Mouse (Mus musculus) midbrain, embryonic 10.5 days (tissue): ENCODE results near the gene Zfp763. TPM values are rescaled to one million over a fixed set of nuclear protein-coding genes. Genes with fewer than 3 reads are reported as not detected.
"Not testable (repeated sequence)": the region's sequence is repeated elsewhere in the genome, so short reads cannot be mapped to it uniquely, and the experiment has no call there.

Source experiments
- DNase-seq: peaks from one replicate; pipeline ENCODE4 v3.0.0-alpha.2; 2017; ENCODE audit warnings: low spot score
- H3K27ac ChIP-seq: fragments of 300-500 bp; sonication (generic); replicated peaks from 2 replicates; pipeline ENCODE4 v1.5.1; 2016; ENCODE audit warnings: mild to moderate bottlenecking
- H3K27me3 ChIP-seq: fragments of 300-500 bp; sonication (generic); 2 replicates; pipeline ENCODE4 v1.6.1; 2016; ENCODE audit warnings: low read depth, mild to moderate bottlenecking; ENCODE audit not compliant: poor library complexity, severe bottlenecking
- H3K36me3 ChIP-seq: fragments of 300-500 bp; sonication (generic); 2 replicates; pipeline ENCODE4 v1.6.1; 2016; ENCODE audit warnings: mild to moderate bottlenecking, moderate library complexity
- H3K4me1 ChIP-seq: fragments of 300-500 bp; sonication (generic); 2 replicates; pipeline ENCODE4 v1.6.1; 2016
- H3K4me3 ChIP-seq: fragments of 300-500 bp; sonication (generic); 2 replicates; pipeline ENCODE4 v1.5.1; 2016; ENCODE audit warnings: mild to moderate bottlenecking, moderate library complexity
- H3K9me3 ChIP-seq: fragments of 300-500 bp; sonication (generic); replicated peaks from 2 replicates; pipeline ENCODE4 v1.6.1; 2016; ENCODE audit warnings: mild to moderate bottlenecking
- WGBS: fragments of 180-500 bp; shearing (Covaris S2); methylation state at CpG from one replicate; pipeline ENCODE4 v1.1.7; 2016; 5-methylcytosine and 5-hydroxymethylcytosine counted together
- polyA plus RNA-seq: library from polyadenylated mRNA; unstranded; fragments of >200 nt; fragmentation: Nextera tagmentation; extraction: Ambion mirVana; gene quantifications from 2 replicates; pipeline ENCODE4 v1.2.1, GENCODE M21; 2016

Zfp763 gene
- 16.8 and 18.5 TPM in 2 replicates for polyA plus RNA-seq

GRCm38 (mm10) chr17:33032900-33033891 lies at the start of gene Zfp763:
Zfp763 (minus strand) TSS chr17:33033402.
- DNase-seq: peak; percentile 84
- H3K36me3 ChIP-seq: peaks cover 32% of the 10 kb centered on the region
- no peaks in the 10 kb centered on the region for H3K27me3 ChIP-seq
- peak within 1 kb of the TSS; percentile 95 for H3K4me3 ChIP-seq
- WGBS: 3% methylated on average over 27 of the region's 27 CpGs
- H3K4me1 ChIP-seq: peaks cover 5% of the 10 kb centered on the region
- H3K9me3 ChIP-seq: peaks cover 16% of the 10 kb centered on the region; the same call in 1 of the 2 replicates
- H3K27ac ChIP-seq: peak within 1 kb of the TSS; percentile 94

DNA sequence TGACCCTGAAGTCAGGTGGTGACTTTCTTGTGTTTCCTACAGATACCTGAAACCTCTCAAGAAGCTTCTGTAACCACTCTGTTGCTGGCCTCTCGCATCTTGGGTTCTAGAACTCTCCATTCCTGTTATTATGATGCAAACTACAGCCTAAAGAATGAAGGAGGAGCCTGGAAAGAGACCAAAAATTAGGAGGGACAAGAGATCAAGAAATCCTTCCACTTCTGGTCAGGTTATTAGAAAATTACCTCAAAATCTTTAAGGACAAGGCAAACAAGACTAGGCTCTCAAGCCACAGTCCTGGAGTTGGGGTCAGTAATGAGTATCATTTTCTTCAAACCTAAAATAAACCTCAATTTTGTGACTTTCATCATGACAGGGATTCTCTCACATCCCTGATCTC lies 34.8 kb upstream of the Zfp763 start, which contains the start of gene 4921501E09Rik:
Gene 4921501E09Rik, minus strand, starts transcription at position 101 of the 400 bp plus-strand sequence.
- no peaks in the 10 kb centered on the region for H3K9me3 ChIP-seq
- H3K4me1 ChIP-seq: peaks cover 3% of the 10 kb centered on the region
- no peak within 1 kb of the TSS for H3K4me3 ChIP-seq
- no peak for DNase-seq
- H3K36me3 ChIP-seq: no peaks in the 10 kb centered on the region
- WGBS: 69% methylated on average over 1 of the region's 1 CpGs
- H3K27ac ChIP-seq: no peak within 1 kb of the TSS
- H3K27me3 ChIP-seq: no peaks in the 10 kb centered on the region

DNA sequence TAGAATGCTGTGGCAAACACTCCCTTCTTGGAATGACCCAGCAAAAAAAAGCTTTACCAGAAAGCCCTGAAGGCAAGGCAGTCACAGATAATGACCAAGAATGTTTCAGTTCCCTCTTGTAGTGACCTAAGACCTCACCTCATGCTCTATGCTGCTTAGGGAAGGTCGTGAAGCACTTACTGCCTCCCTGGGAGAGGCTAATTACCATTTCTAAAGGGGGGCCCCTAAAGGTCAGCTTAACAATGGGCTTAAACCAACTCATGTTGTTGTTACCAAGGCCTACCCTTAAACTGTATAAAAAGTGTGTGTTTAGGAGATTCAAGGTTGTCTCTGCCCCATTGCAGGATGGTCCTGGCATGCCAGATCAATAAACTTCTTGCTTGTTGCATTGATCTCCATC lies 29.8 kb upstream of the Zfp763 start:
- Histone ChIP-seq H3K9me3 (no peaks in the 10 kb centered on the region), H3K4me1 (peaks cover 6% of the 10 kb centered on the region), H3K27ac (no peak overlapping the region), H3K4me3 (no peak overlapping the region), H3K36me3 (no peaks in the 10 kb centered on the region), H3K27me3 (no peaks in the 10 kb centered on the region)
- whole genome bisulfite sequencing: 0% methylated on average over 1 of the region's 1 CpGs
- no peak for DNase-seq

GRCm38 (mm10) chr17:33058791-33059190 lies 25.6 kb upstream of the Zfp763 start:
- no peaks in the 10 kb centered on the region for H3K36me3 ChIP-seq
- no peak for DNase-seq
- no peaks in the 10 kb centered on the region for H3K9me3 ChIP-seq
- H3K27ac ChIP-seq: no peak overlapping the region
- H3K4me1 ChIP-seq: peaks cover 6% of the 10 kb centered on the region
- 12% methylated on average over 1 of the region's 1 CpGs for WGBS
- H3K27me3 ChIP-seq: no peaks in the 10 kb centered on the region
- no peak overlapping the region for H3K4me3 ChIP-seq

- Histone ChIP-seq H3K27ac (peak overlapping the region; percentile 94), H3K36me3 (peaks cover 40% of the 10 kb centered on the region), H3K4me3 (peak overlapping the region; percentile 95), H3K9me3 (peaks cover 23% of the 10 kb centered on the region), H3K27me3 (no peaks in the 10 kb centered on the region), H3K4me1 (peaks cover 5% of the 10 kb centered on the region)
- 20% methylated on average over 10 of the region's 10 CpGs for WGBS
- no peak for DNase-seq
Measured at GRCm38 (mm10) chr17:33032376-33032775, 826 bp downstream of the Zfp763 start.

DNA sequence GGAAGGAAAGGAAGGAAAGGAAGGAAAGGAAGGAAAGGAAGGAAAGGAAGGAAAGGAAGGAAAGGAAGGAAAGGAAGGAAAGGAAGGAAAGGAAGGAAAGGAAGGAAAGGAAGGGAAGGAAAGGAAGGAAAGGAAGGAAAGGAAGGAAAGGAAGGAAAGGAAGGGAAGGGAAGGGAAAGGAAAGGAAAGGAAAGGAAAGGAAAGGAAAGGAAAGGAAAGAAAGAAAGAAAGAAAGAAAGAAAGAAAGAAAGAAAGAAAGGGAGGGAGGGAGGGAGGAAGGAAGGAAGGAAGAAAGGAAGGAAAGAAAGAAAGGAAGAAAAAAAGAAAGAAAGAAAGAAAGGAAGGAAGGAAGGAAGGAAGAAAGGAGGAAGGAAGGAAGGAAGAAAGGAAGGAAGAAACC lies 12.8 kb downstream of the Zfp763 start:
- H3K27me3 ChIP-seq, H3K4me1 ChIP-seq, H3K27ac ChIP-seq, H3K4me3 ChIP-seq, DNase-seq: not testable (repeated sequence)
- Histone ChIP-seq H3K9me3 (peaks cover 95% of the 10 kb centered on the region), H3K36me3 (peaks cover 99% of the 10 kb centered on the region)

GRCm38 (mm10) chr17:33008337-33008736 lies 24.9 kb downstream of the Zfp763 start:
- Histone ChIP-seq H3K27me3 (no peaks in the 10 kb centered on the region), H3K4me3 (no peak overlapping the region), H3K9me3 (peaks cover 12% of the 10 kb centered on the region), H3K36me3 (peaks cover 26% of the 10 kb centered on the region), H3K4me1 (no peaks in the 10 kb centered on the region), H3K27ac (no peak overlapping the region)
- WGBS: 54% methylated on average over 9 of the region's 9 CpGs
- no peak for DNase-seq

DNA sequence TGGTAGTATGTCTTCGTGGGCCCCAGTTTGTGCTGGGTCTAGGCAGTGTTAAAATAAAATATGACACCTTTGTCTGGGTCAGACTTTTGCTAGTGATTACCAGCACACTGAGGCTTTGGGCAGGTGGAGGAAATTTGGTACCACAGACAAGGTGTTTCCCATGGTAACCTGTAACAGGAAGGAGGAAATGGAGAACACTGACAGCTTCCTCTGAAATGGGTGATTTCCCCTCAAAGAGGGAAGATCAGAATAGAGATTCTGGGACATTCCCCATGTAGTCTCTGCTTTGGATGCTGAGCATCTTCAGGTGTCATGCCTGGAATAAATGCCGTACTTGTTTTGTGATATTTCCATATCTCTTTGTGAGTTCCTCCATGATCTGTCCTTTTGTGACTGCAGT lies 34.7 kb downstream of the Zfp763 start:
- H3K4me3 ChIP-seq: no peak overlapping the region
- peaks cover 71% of the 10 kb centered on the region for H3K36me3 ChIP-seq
- peaks cover 10% of the 10 kb centered on the region for H3K9me3 ChIP-seq
- no peaks in the 10 kb centered on the region for H3K27me3 ChIP-seq
- peaks cover 10% of the 10 kb centered on the region for H3K4me1 ChIP-seq
- H3K27ac ChIP-seq: no peak overlapping the region
- DNase-seq: no peak
- WGBS: 84% methylated on average over 2 of the region's 2 CpGs

- H3K27ac ChIP-seq: peak within 1 kb of the TSS; percentile 85
- 1% methylated on average over 21 of the region's 21 CpGs for WGBS
- peak within 1 kb of the TSS; percentile 84 for H3K4me3 ChIP-seq
- peaks cover 29% of the 10 kb centered on the region for H3K36me3 ChIP-seq
- peaks cover 10% of the 10 kb centered on the region for H3K4me1 ChIP-seq
- no peaks in the 10 kb centered on the region for H3K27me3 ChIP-seq
- DNase-seq: peak; percentile 79
- no peaks in the 10 kb centered on the region; the same call in 1 of the 2 replicates for H3K9me3 ChIP-seq
Measured at GRCm38 (mm10) chr17:32992699-32993474, 40.3 kb downstream of the Zfp763 start, which contains the start of gene Zfp952. Zfp952 (plus strand) TSS chr17:32993129.

DNA sequence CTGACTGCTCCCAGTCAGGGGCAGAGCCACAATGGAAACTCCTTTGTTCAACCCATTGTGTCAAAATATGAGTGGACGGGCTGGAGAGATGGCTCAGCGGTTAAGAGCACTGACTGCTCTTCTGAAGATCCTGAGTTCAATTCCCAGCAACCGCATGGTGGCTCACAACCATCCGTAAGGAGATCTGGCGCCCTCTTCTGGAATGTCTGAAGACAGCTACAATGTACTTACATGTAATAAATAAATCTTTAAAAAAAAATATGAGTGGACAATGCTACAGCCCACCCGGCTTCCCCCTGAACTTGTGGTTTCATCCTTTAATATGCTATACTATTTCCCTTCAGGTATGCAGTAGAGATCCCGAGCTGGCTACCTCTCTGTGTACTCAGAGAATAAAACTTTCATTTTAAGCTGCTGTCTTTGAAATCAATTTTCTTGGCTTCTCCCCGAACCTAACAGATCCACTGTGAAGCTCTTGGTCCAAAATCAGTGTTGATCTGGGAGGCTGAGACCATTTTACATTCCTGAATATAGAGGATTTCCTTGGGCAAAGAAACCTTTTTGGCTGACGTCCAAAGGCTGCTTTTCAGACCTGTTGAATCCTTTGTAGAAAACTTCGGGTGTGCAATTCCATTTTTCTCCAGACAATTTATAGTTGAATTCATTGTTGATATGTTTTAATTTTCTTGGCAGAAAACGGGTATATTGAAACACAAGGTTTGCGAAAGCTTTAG lies 41.1 kb downstream of the Zfp763 start:
- 70% methylated on average over 12 of the region's 12 CpGs for WGBS
- Histone ChIP-seq H3K9me3 (no peaks in the 10 kb centered on the region; the same call in 1 of the 2 replicates), H3K4me3 (peak overlapping the region; percentile 84), H3K27ac (no peak overlapping the region; the same call in 1 of the 2 replicates), H3K4me1 (peaks cover 10% of the 10 kb centered on the region), H3K27me3 (no peaks in the 10 kb centered on the region), H3K36me3 (peaks cover 27% of the 10 kb centered on the region)
- no peak for DNase-seq

- H3K4me3 ChIP-seq: no peak overlapping the region
- H3K4me1 ChIP-seq: no peaks in the 10 kb centered on the region
- no peaks in the 10 kb centered on the region for H3K27me3 ChIP-seq
- DNase-seq: no peak
- peaks cover 16% of the 10 kb centered on the region for H3K36me3 ChIP-seq
- 76% methylated on average over 4 of the region's 4 CpGs for WGBS
- no peak overlapping the region for H3K27ac ChIP-seq
- H3K9me3 ChIP-seq: no peaks in the 10 kb centered on the region
Measured at GRCm38 (mm10) chr17:32986301-32986700, 46.9 kb downstream of the Zfp763 start.

DNA sequence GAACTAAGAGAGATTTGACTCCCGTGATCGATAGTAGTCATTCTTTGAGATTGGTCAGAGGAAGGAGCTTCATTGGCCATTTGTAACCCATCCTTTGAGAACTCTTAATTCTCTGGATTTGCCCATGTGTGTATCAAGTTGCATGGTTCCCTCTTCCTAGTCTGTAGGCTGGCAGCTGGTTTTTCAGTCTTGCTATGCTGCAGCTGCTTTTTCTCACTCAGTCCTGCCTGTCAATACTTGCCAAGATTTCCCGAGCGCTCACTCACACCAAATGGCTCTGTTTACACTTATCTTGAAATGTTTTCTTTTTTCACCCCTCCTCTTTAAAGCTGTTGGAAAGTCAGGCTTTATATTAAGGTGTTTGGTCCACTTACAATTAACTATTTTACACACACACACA lies 51.8 kb downstream of the Zfp763 start:
- Histone ChIP-seq H3K9me3 (no peaks in the 10 kb centered on the region; the same call in 1 of the 2 replicates), H3K27ac (no peak overlapping the region), H3K4me3 (no peak overlapping the region), H3K27me3 (no peaks in the 10 kb centered on the region), H3K4me1 (no peaks in the 10 kb centered on the region), H3K36me3 (peaks cover 64% of the 10 kb centered on the region)
- 94% methylated on average over 4 of the region's 4 CpGs for WGBS
- no peak for DNase-seq
